Mouse (Mus musculus) megakaryocyte, embryonic 14.5 days (primary cell): ENCODE measurements at regions not wholly inside any gene's neighbourhood (a gene's known extent, or its start where the extent isn't known, plus 50 kb on each side); places are given as distances from the start of the nearest gene placed in this dataset.

Source experiments
- FLI1 ChIP-seq: IDR thresholded peaks from 2 replicates; pipeline ENCODE4 v1.6.1; 2012; ENCODE audit warnings: low read length, inconsistent platforms, mixed read lengths
- GATA1 ChIP-seq: IDR thresholded peaks from 3 replicates; pipeline ENCODE4 v1.6.1; 2012; ENCODE audit warnings: mixed read lengths, low read length, inconsistent platforms, borderline replicate concordance

GRCm38 (mm10) chr12:52435321-52435720, 68.5 kb upstream of the Arhgap5 start:
- TF ChIP-seq GATA1 = no peak
- TF ChIP-seq FLI1 = no peak
